Mouse (Mus musculus): ENCODE data around the gene Wipf2. TPM values are rescaled to one million over a fixed set of nuclear protein-coding genes. Genes with fewer than 3 reads are reported as not detected.

Gene Wipf2
- total and polyA plus RNA-seq, 2 experiments from 2014 or later, result 3.5 to 10.4 TPM

- peaks cover 43% of the 10 kb centered on the region for H3K4me1 ChIP-seq (ENCODE audit: insufficient read depth, low read length)
Measured at GRCm38 (mm10) chr11:98938701-98939083, 75.3 kb downstream of the Wipf2 start.

GRCm38 (mm10) chr11:98939084-98939952 is 75.9 kb downstream of the Wipf2 start:
- WGBS, result 51% methylated on average over 15 of the region's 15 CpGs
- H3K4me1 ChIP-seq (ENCODE audit: insufficient read depth, low read length), result peaks cover 45% of the 10 kb centered on the region

More at GRCm38 (mm10) chr11:98938701-98939083, 75.3 kb downstream of the Wipf2 start:
- ATAC-seq (no peak), DNase-seq (ENCODE audit: low spot score) (no peak)
- no peaks in the 10 kb centered on the region for H3K27me3 ChIP-seq (ENCODE audit: insufficient read depth, low read length)
- no peak for TF ChIP-seq CTCF (IDR thresholded peaks at IDR 0.05; ENCODE audit: low read depth)
- no peaks in the 10 kb centered on the region for H3K9me3 ChIP-seq (ENCODE audit: low read length)
- 46% methylated on average over 7 of the region's 7 CpGs for WGBS
- no peak overlapping the region for H3K27ac ChIP-seq
- H3K9ac ChIP-seq (replicated peaks; ENCODE audit: low read length), result no peak overlapping the region; the same call in 1 of the 2 replicates
- H3K4me3 ChIP-seq (ENCODE audit: low read length), result peak overlapping the region; percentile 57
- no peaks in the 10 kb centered on the region for H3K36me3 ChIP-seq (ENCODE audit: insufficient read depth, low read length)
- peak overlapping the region; percentile 93 for H3K4me2 ChIP-seq (ENCODE audit: low read depth, low read length)

GRCm38 (mm10) chr11:98939953-98940641 is 76.7 kb downstream of the Wipf2 start:
- H3K9me3 ChIP-seq (ENCODE audit: low read length), result no peaks in the 10 kb centered on the region
- no peak for ATAC-seq
- no peaks in the 10 kb centered on the region for H3K36me3 ChIP-seq (ENCODE audit: insufficient read depth, low read length)
- peaks cover 45% of the 10 kb centered on the region for H3K4me1 ChIP-seq (ENCODE audit: insufficient read depth, low read length)
- H3K4me2 ChIP-seq (ENCODE audit: low read depth, low read length), result peak overlapping the region; percentile 62
- no peak overlapping the region for H3K4me3 ChIP-seq (ENCODE audit: low read length)
- H3K9ac ChIP-seq (replicated peaks; ENCODE audit: low read length), result no peak overlapping the region
- H3K27me3 ChIP-seq (ENCODE audit: insufficient read depth, low read length), result no peaks in the 10 kb centered on the region
- H3K27ac ChIP-seq, result 0 out of 2 replicates have a peak overlapping the region, but pooled peaks have one; percentile 78
- 58% methylated on average over 11 of the region's 11 CpGs for WGBS
- DNase-seq (ENCODE audit: low spot score), result no peak
- TF ChIP-seq CTCF (IDR thresholded peaks at IDR 0.05; ENCODE audit: low read depth), result no peak

More at GRCm38 (mm10) chr11:98939084-98939952, 75.9 kb downstream of the Wipf2 start:
- no peak for ATAC-seq
- TF ChIP-seq CTCF (IDR thresholded peaks at IDR 0.05; ENCODE audit: low read depth), result no peak
- H3K27ac ChIP-seq, result no peak overlapping the region
- H3K9ac ChIP-seq (replicated peaks; ENCODE audit: low read length), result no peak overlapping the region; the same call in 1 of the 2 replicates
- peak overlapping the region; percentile 93 for H3K4me2 ChIP-seq (ENCODE audit: low read depth, low read length)
- no peaks in the 10 kb centered on the region for H3K27me3 ChIP-seq (ENCODE audit: insufficient read depth, low read length)
- DNase-seq (ENCODE audit: low spot score), result no peak
- no peak overlapping the region for H3K4me3 ChIP-seq (ENCODE audit: low read length)
- no peaks in the 10 kb centered on the region for H3K36me3 ChIP-seq (ENCODE audit: insufficient read depth, low read length)
- no peaks in the 10 kb centered on the region for H3K9me3 ChIP-seq (ENCODE audit: low read length)

GRCm38 (mm10) chr11:98940776-98941175 is 77.3 kb downstream of the Wipf2 start:
- 0 out of 2 replicates have a peak overlapping the region, but pooled peaks have one; percentile 78 for H3K27ac ChIP-seq
- H3K4me2 ChIP-seq (ENCODE audit: low read depth, low read length), result peak overlapping the region; percentile 62
- ATAC-seq (no peak), DNase-seq (ENCODE audit: low spot score) (no peak)
- 0 out of 2 replicates have a peak overlapping the region, but pooled peaks have one; percentile 38 for H3K4me3 ChIP-seq (ENCODE audit: low read length)
- H3K27me3 ChIP-seq (ENCODE audit: insufficient read depth, low read length), result no peaks in the 10 kb centered on the region
- peak overlapping the region; percentile 61; the same call in 1 of the 2 replicates for H3K9ac ChIP-seq (replicated peaks; ENCODE audit: low read length)
- TF ChIP-seq CTCF (IDR thresholded peaks at IDR 0.05; ENCODE audit: low read depth), result 0 out of 2 replicates have a peak, but pooled peaks have one; percentile 6
- 27% methylated on average over 3 of the region's 3 CpGs for WGBS
- H3K36me3 ChIP-seq (ENCODE audit: insufficient read depth, low read length), result no peaks in the 10 kb centered on the region
- no peaks in the 10 kb centered on the region for H3K9me3 ChIP-seq (ENCODE audit: low read length)
- peaks cover 45% of the 10 kb centered on the region for H3K4me1 ChIP-seq (ENCODE audit: insufficient read depth, low read length)

- Histone ChIP-seq H3K27ac (peak overlapping the region; percentile 78), H3K4me1 (ENCODE audit: insufficient read depth, low read length) (peaks cover 45% of the 10 kb centered on the region), H3K4me2 (ENCODE audit: low read depth, low read length) (peak overlapping the region; percentile 62), H3K27me3 (ENCODE audit: insufficient read depth, low read length) (no peaks in the 10 kb centered on the region), H3K36me3 (ENCODE audit: insufficient read depth, low read length) (no peaks in the 10 kb centered on the region), H3K9me3 (ENCODE audit: low read length) (no peaks in the 10 kb centered on the region), H3K9ac (replicated peaks; ENCODE audit: low read length) (peak overlapping the region; percentile 61), H3K4me3 (ENCODE audit: low read length) (peak overlapping the region; percentile 38)
- no peak for TF ChIP-seq CTCF (IDR thresholded peaks at IDR 0.05; ENCODE audit: low read depth)
- ATAC-seq, result no peak
- DNase-seq (ENCODE audit: low spot score), result peak; percentile 70
- 6% methylated on average over 12 of the region's 12 CpGs for WGBS
Measured at GRCm38 (mm10) chr11:98941341-98941825, 77.9 kb downstream of the Wipf2 start.

GRCm38 (mm10) chr11:98941826-98942550 is 78.5 kb downstream of the Wipf2 start:
- H3K4me1 ChIP-seq (ENCODE audit: insufficient read depth, low read length), result peaks cover 40% of the 10 kb centered on the region
- WGBS, result 4% methylated on average over 15 of the region's 15 CpGs
- no peak for TF ChIP-seq CTCF (IDR thresholded peaks at IDR 0.05; ENCODE audit: low read depth)
- no peaks in the 10 kb centered on the region for H3K36me3 ChIP-seq (ENCODE audit: insufficient read depth, low read length)
- peak overlapping the region; percentile 61 for H3K9ac ChIP-seq (replicated peaks; ENCODE audit: low read length)
- DNase-seq (ENCODE audit: low spot score) (peak; percentile 88), ATAC-seq (peak; percentile 58; the same call in 1 of the 2 replicates)
- H3K4me2 ChIP-seq (ENCODE audit: low read depth, low read length), result peak overlapping the region; percentile 62
- peak overlapping the region; percentile 38 for H3K4me3 ChIP-seq (ENCODE audit: low read length)
- no peaks in the 10 kb centered on the region for H3K27me3 ChIP-seq (ENCODE audit: insufficient read depth, low read length)
- H3K9me3 ChIP-seq (ENCODE audit: low read length), result no peaks in the 10 kb centered on the region
- H3K27ac ChIP-seq, result peak overlapping the region; percentile 78
